Mouse (Mus musculus): ENCODE data around the gene Gfi1b.

DNA sequence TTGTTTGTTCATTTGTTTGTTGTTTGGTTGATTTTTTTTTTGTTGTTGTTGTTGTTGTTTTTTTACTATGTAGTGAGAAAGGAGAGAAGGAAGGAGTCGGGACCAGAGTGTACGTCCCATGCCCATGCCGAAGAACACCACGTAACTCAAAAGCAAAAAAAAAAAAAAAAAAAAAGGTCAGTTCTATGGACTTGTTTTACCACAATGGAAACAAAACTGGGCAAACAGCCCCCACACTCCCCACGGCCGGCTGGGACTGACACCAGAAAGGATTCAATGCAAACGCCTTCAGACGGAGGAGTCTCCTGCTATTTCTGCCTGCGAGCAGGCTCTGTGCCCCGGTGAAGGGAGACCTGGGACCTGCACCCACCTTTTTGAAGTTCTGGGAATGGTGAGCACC, 1.3 kb downstream of the Gfi1b start:
- TF ChIP-seq POLR2A (IDR thresholded peaks at IDR 0.05; ENCODE audit: insufficient read depth, low read depth, low read length) = no peak
- no peak for TF ChIP-seq CTCF (IDR thresholded peaks at IDR 0.05; ENCODE audit: insufficient read depth, low read depth, low read length)

All from olfactory bulb, adult 2 months (tissue).